ENCODE assay signal across 25 mouse cellular contexts in the genomic region with DNA sequence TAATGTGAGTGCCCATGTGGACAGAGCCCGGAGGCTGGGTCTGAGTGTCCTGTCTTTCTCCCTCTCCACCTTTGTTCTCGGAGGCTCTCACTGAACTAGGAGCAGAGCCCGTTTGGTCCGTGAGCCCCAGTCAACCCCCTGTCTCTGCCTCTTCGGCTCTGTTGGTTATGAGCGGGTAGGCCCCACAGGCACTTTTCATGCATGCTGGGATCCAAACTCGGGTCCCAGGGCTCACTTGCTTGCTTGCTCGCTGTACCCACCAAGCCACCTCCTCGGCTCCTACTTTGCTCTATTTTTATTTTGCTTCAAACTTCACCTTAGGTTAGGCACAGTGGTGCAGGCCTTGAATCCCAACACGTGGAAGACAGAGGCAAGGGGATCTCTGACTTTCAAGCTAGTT. TPM values are rescaled to one million over a fixed set of nuclear protein-coding genes. Genes with fewer than 3 reads are reported as not detected.
A peak's percentile ranks its signal among the peaks of the same experiment; 100 is the strongest.
DNase-seq lines count a peak whose midpoint lies in the region; ATAC-seq and TF ChIP-seq lines count a peak whose summit lies in the region.
"Had no signal": no experiment of that assay in that cellular context is flagged by ENCODE, and none has a peak within 500 bp of the region (broad histone marks: within the 10 kb centered on the region; RNA-seq: fewer than 3 reads in every experiment).

No protein-coding gene starts in this region.

- ATAC-seq in midbrain, embryonic 11.5 days (ENCODE audit: low FRiP score), result no peak
- ATAC-seq in midbrain, postnatal 0 days (ENCODE audit: low FRiP score), result no peak
- no peak for ATAC-seq in midbrain, embryonic 13.5 days
- no peak for ATAC-seq in midbrain, embryonic 14.5 days (ENCODE audit: low FRiP score, low TSS enrichment)
- ATAC-seq: forebrain, embryonic 13.5 days; forebrain, embryonic 15.5 days had no signal

- no peak overlapping the region for H3K27ac ChIP-seq in midbrain, embryonic 11.5 days (ENCODE audit: low read depth, low read length)
- H3K27ac ChIP-seq in midbrain, postnatal 0 days (ENCODE audit: low read depth, low read length), result no peak overlapping the region
- H3K27ac ChIP-seq in midbrain, embryonic 13.5 days, result peak overlapping the region; percentile 96
- peak overlapping the region; percentile 46 for H3K27ac ChIP-seq in midbrain, embryonic 14.5 days (replicated peaks; ENCODE audit: low read depth, low read length)
- H3K27ac ChIP-seq: embryonic facial prominence, embryonic 13.5 days; embryonic facial prominence, embryonic 15.5 days; forebrain, embryonic 10.5 days; forebrain, embryonic 13.5 days; forebrain, embryonic 15.5 days had no signal

- no peak overlapping the region for H3K4me3 ChIP-seq in midbrain, embryonic 11.5 days (ENCODE audit: low read depth, low read length)
- no peak overlapping the region for H3K4me3 ChIP-seq in midbrain, postnatal 0 days (ENCODE audit: low read depth, low read length)
- H3K4me3 ChIP-seq in midbrain, embryonic 13.5 days (replicated peaks), result 0 out of 2 replicates have a peak overlapping the region, but pooled peaks have one; percentile 5
- no peak overlapping the region for H3K4me3 ChIP-seq in midbrain, embryonic 14.5 days (replicated peaks; ENCODE audit: low read depth, low read length)
- H3K4me3 ChIP-seq: embryonic facial prominence, embryonic 13.5 days; embryonic facial prominence, embryonic 15.5 days; erythroblast, embryonic 14.5 days; forebrain, embryonic 10.5 days; forebrain, embryonic 13.5 days; forebrain, embryonic 15.5 days had no signal

- no peak overlapping the region for H3K4me2 ChIP-seq in midbrain, embryonic 11.5 days
- no peak overlapping the region for H3K4me2 ChIP-seq in midbrain, postnatal 0 days (ENCODE audit: low read depth, low read length, poor library complexity, severe bottlenecking)
- H3K4me2 ChIP-seq in midbrain, embryonic 13.5 days (replicated peaks), result 0 out of 2 replicates have a peak overlapping the region, but pooled peaks have one; percentile 67
- peak overlapping the region; percentile 1; the same call in 1 of the 2 replicates for H3K4me2 ChIP-seq in midbrain, embryonic 14.5 days (ENCODE audit: low read length)
- H3K4me2 ChIP-seq: embryonic facial prominence, embryonic 13.5 days; embryonic facial prominence, embryonic 15.5 days; forebrain, embryonic 13.5 days; forebrain, embryonic 15.5 days had no signal

- 74% methylated on average over 10 of the region's 10 CpGs for WGBS in midbrain, embryonic 11.5 days
- WGBS in midbrain, postnatal 0 days, result 58% methylated on average over 10 of the region's 10 CpGs
- WGBS in midbrain, embryonic 13.5 days, result 70% methylated on average over 10 of the region's 10 CpGs
- 51% methylated on average over 10 of the region's 10 CpGs for WGBS in midbrain, embryonic 14.5 days

- H3K27me3 ChIP-seq in midbrain, embryonic 11.5 days (ENCODE audit: control insufficient read depth, insufficient read depth, low read length), result peaks cover 6% of the 10 kb centered on the region
- no peaks in the 10 kb centered on the region for H3K27me3 ChIP-seq in midbrain, postnatal 0 days (ENCODE audit: insufficient read depth, low read length)
- H3K27me3 ChIP-seq in midbrain, embryonic 13.5 days, result peaks cover 9% of the 10 kb centered on the region; the same call in 1 of the 2 replicates
- H3K27me3 ChIP-seq in midbrain, embryonic 14.5 days (ENCODE audit: control insufficient read depth, insufficient read depth, low read length), result no peaks in the 10 kb centered on the region
- H3K27me3 ChIP-seq: forebrain, embryonic 13.5 days had no signal

- TF ChIP-seq CTCF in midbrain, postnatal 0 days (IDR thresholded peaks at IDR 0.05), result no peak

- intact Hi-C loops in heart, postnatal 36 days (cut with DNase I), result no loop called here

- peaks cover 7% of the 10 kb centered on the region; the same call in 1 of the 2 replicates for H3K36me3 ChIP-seq in midbrain, embryonic 11.5 days (ENCODE audit: control insufficient read depth, insufficient read depth, low read length)
- peaks cover 19% of the 10 kb centered on the region for H3K36me3 ChIP-seq in midbrain, postnatal 0 days (ENCODE audit: insufficient read depth, low read length)
- H3K36me3 ChIP-seq in midbrain, embryonic 13.5 days, result peaks cover 39% of the 10 kb centered on the region
- peaks cover 39% of the 10 kb centered on the region for H3K36me3 ChIP-seq in midbrain, embryonic 14.5 days (ENCODE audit: control insufficient read depth, insufficient read depth, low read length)

- peak overlapping the region; percentile 31; the same call in 1 of the 2 replicates for H3K9ac ChIP-seq in midbrain, embryonic 11.5 days (ENCODE audit: low read length)
- no peak overlapping the region for H3K9ac ChIP-seq in midbrain, postnatal 0 days (replicated peaks; ENCODE audit: low read length, poor library complexity, severe bottlenecking)
- H3K9ac ChIP-seq in midbrain, embryonic 13.5 days (replicated peaks), result no peak overlapping the region
- no peak overlapping the region for H3K9ac ChIP-seq in midbrain, embryonic 14.5 days (replicated peaks; ENCODE audit: low read length)
- H3K9ac ChIP-seq: embryonic facial prominence, embryonic 13.5 days; embryonic facial prominence, embryonic 15.5 days; forebrain, embryonic 13.5 days; forebrain, embryonic 15.5 days had no signal

- H3K4me1 ChIP-seq in midbrain, embryonic 11.5 days (ENCODE audit: control insufficient read depth, insufficient read depth, low read length), result peaks cover 44% of the 10 kb centered on the region
- H3K4me1 ChIP-seq in midbrain, postnatal 0 days (ENCODE audit: insufficient read depth, low read length), result no peaks in the 10 kb centered on the region
- H3K4me1 ChIP-seq in midbrain, embryonic 13.5 days (replicated peaks), result peaks cover 73% of the 10 kb centered on the region
- peaks cover 26% of the 10 kb centered on the region for H3K4me1 ChIP-seq in midbrain, embryonic 14.5 days (ENCODE audit: control insufficient read depth, insufficient read depth, low read length)

- no peaks in the 10 kb centered on the region for H3K9me3 ChIP-seq in midbrain, embryonic 11.5 days (ENCODE audit: control insufficient read depth, low read length)
- no peaks in the 10 kb centered on the region for H3K9me3 ChIP-seq in midbrain, postnatal 0 days (ENCODE audit: low read length)
- H3K9me3 ChIP-seq in midbrain, embryonic 13.5 days, result no peaks in the 10 kb centered on the region
- H3K9me3 ChIP-seq in midbrain, embryonic 14.5 days (ENCODE audit: control insufficient read depth, low read length), result no peaks in the 10 kb centered on the region
- H3K9me3 ChIP-seq: embryonic facial prominence, embryonic 13.5 days; embryonic facial prominence, embryonic 15.5 days; forebrain, embryonic 10.5 days; forebrain, embryonic 13.5 days; forebrain, embryonic 15.5 days had no signal

- peak; percentile 88 for DNase-seq in heart, adult 11 months
- DNase-seq in heart, postnatal 36 days, result no peak
- peak; percentile 90 for DNase-seq in midbrain, embryonic 11.5 days (ENCODE audit: low spot score, missing footprints)
- no peak for DNase-seq in midbrain, postnatal 0 days (ENCODE audit: low spot score)
- no peak for DNase-seq in midbrain, embryonic 14.5 days
- DNase-seq in frontal cortex, postnatal 36 days (ENCODE audit: low spot score in 2 of 2), result no peak
- no peak for DNase-seq in kidney, adult 9 months
- DNase-seq: adrenal gland, adult 2 months; adrenal gland, postnatal 10 days; adrenal gland, postnatal 25 days; cerebellum, adult 11 months; cerebellum, adult 18-20 months; cerebellum, adult 8-10 months; cerebellum, adult 9-11 months; cerebellum, postnatal 14 days; cerebellum, postnatal 36 days; embryo, embryonic 11 days had no signal

RNA-seq across cellular contexts. Expression of gene Efna2, which starts 8.5 kb away (rescaled TPM):
- 1 to 10 TPM in 1 of 2 experiments, under 1 TPM in 1; 0.75 to 1.1 TPM for total RNA-seq in heart, postnatal 36 days (2021)
- polyA plus RNA-seq in midbrain, embryonic 11.5 days (2014; fragmentation: Nextera tagmentation; extraction: Ambion mirVana), result 78.1 and 91.7 TPM in 2 replicates
- total RNA-seq in midbrain, postnatal 0 days (2014; rRNA removed), result 45.1 and 51.1 TPM in 2 replicates
- 52.1 and 58.4 TPM in 2 replicates for polyA plus RNA-seq in midbrain, postnatal 0 days (2015; fragmentation: Nextera tagmentation; extraction: Ambion mirVana)
- 34.5 and 41.3 TPM in 2 replicates for polyA plus RNA-seq in midbrain, embryonic 13.5 days (2015; fragmentation: Nextera tagmentation; extraction: Ambion mirVana)
- polyA plus RNA-seq in midbrain, embryonic 14.5 days (2014; fragmentation: Nextera tagmentation; extraction: Ambion mirVana), result 41.9 and 50.1 TPM in 2 replicates
- total RNA-seq: common myeloid progenitor, adult 5-6 weeks had no signal

RNA-seq across cellular contexts. Expression of gene 1600002K03Rik, which starts 15.0 kb away (rescaled TPM):
- 1 to 10 TPM; 4.4 to 4.6 TPM for total RNA-seq in heart, postnatal 36 days (2021)
- polyA plus RNA-seq in midbrain, embryonic 11.5 days (2014; fragmentation: Nextera tagmentation; extraction: Ambion mirVana), result 8.0 and 8.7 TPM in 2 replicates
- 2.3 and 2.8 TPM in 2 replicates for total RNA-seq in midbrain, postnatal 0 days (2014; rRNA removed)
- 4.1 and 5.3 TPM in 2 replicates for polyA plus RNA-seq in midbrain, postnatal 0 days (2015; fragmentation: Nextera tagmentation; extraction: Ambion mirVana)
- 11.9 and 14.5 TPM in 2 replicates for polyA plus RNA-seq in midbrain, embryonic 13.5 days (2015; fragmentation: Nextera tagmentation; extraction: Ambion mirVana)
- polyA plus RNA-seq in midbrain, embryonic 14.5 days (2014; fragmentation: Nextera tagmentation; extraction: Ambion mirVana), result 5.7 and 9.9 TPM in 2 replicates

RNA-seq across cellular contexts. Expression of gene Cirbp, which starts 22.0 kb away (rescaled TPM):
- 10 to 100 TPM; 48.2 to 67.0 TPM for total RNA-seq in heart, postnatal 36 days (2021)
- polyA plus RNA-seq in midbrain, embryonic 11.5 days (2014; fragmentation: Nextera tagmentation; extraction: Ambion mirVana), result 81.5 and 87.1 TPM in 2 replicates
- total RNA-seq in midbrain, postnatal 0 days (2014; rRNA removed), result 315 and 337 TPM in 2 replicates
- 760 and 829 TPM in 2 replicates for polyA plus RNA-seq in midbrain, postnatal 0 days (2015; fragmentation: Nextera tagmentation; extraction: Ambion mirVana)
- polyA plus RNA-seq in midbrain, embryonic 13.5 days (2015; fragmentation: Nextera tagmentation; extraction: Ambion mirVana), result 354 and 412 TPM in 2 replicates
- polyA plus RNA-seq in midbrain, embryonic 14.5 days (2014; fragmentation: Nextera tagmentation; extraction: Ambion mirVana), result 295 and 421 TPM in 2 replicates

RNA-seq across cellular contexts. Expression of gene Mum1, which starts 38.5 kb away (rescaled TPM):
- total RNA-seq in heart, postnatal 36 days (2021), result 10 to 100 TPM; 13.1 to 15.3 TPM
- 134 and 142 TPM in 2 replicates for polyA plus RNA-seq in midbrain, embryonic 11.5 days (2014; fragmentation: Nextera tagmentation; extraction: Ambion mirVana)
- 45.1 and 60.9 TPM in 2 replicates for total RNA-seq in midbrain, postnatal 0 days (2014; rRNA removed)
- polyA plus RNA-seq in midbrain, postnatal 0 days (2015; fragmentation: Nextera tagmentation; extraction: Ambion mirVana), result 42.4 and 49.6 TPM in 2 replicates
- 91.4 and 98.4 TPM in 2 replicates for polyA plus RNA-seq in midbrain, embryonic 13.5 days (2015; fragmentation: Nextera tagmentation; extraction: Ambion mirVana)
- polyA plus RNA-seq in midbrain, embryonic 14.5 days (2014; fragmentation: Nextera tagmentation; extraction: Ambion mirVana), result 51.5 and 65.4 TPM in 2 replicates

RNA-seq across cellular contexts. Expression of gene Midn, which starts 39.7 kb away (rescaled TPM):
- total RNA-seq in heart, postnatal 36 days (2021), result 100 to 1,000 TPM in 1 of 2 experiments, 10 to 100 TPM in 1; 99.9 to 117 TPM
- polyA plus RNA-seq in midbrain, embryonic 11.5 days (2014; fragmentation: Nextera tagmentation; extraction: Ambion mirVana), result 66.0 and 71.3 TPM in 2 replicates
- 114 and 143 TPM in 2 replicates for total RNA-seq in midbrain, postnatal 0 days (2014; rRNA removed)
- polyA plus RNA-seq in midbrain, postnatal 0 days (2015; fragmentation: Nextera tagmentation; extraction: Ambion mirVana), result 16.3 and 17.2 TPM in 2 replicates
- polyA plus RNA-seq in midbrain, embryonic 13.5 days (2015; fragmentation: Nextera tagmentation; extraction: Ambion mirVana), result 35.9 and 40.6 TPM in 2 replicates
- 62.6 and 65.6 TPM in 2 replicates for polyA plus RNA-seq in midbrain, embryonic 14.5 days (2014; fragmentation: Nextera tagmentation; extraction: Ambion mirVana)

Comparison
In these comparisons a context has a peak if more than half of its experiments do, and no peak if none do; other contexts are left out.
1. DNase-seq: peak in heart, adult 11 months (single experiment) and midbrain, embryonic 11.5 days (single experiment); none in heart, postnatal 36 days (0 of 2), midbrain, postnatal 0 days (single experiment), midbrain, embryonic 14.5 days (single experiment), frontal cortex, postnatal 36 days (0 of 2) and kidney, adult 9 months (single experiment).
2. H3K27ac ChIP-seq: peak in midbrain, embryonic 13.5 days (single experiment) and midbrain, embryonic 14.5 days (single experiment); none in midbrain, embryonic 11.5 days (single experiment) and midbrain, postnatal 0 days (single experiment).
3. H3K4me2 ChIP-seq: peak in midbrain, embryonic 13.5 days (single experiment) and midbrain, embryonic 14.5 days (single experiment); none in midbrain, embryonic 11.5 days (single experiment) and midbrain, postnatal 0 days (single experiment).